Mouse (Mus musculus): ENCODE measurements at regions not wholly inside any gene's neighbourhood (a gene's known extent, or its start where the extent isn't known, plus 50 kb on each side); places are given as distances from the start of the nearest gene placed in this dataset.

DNA sequence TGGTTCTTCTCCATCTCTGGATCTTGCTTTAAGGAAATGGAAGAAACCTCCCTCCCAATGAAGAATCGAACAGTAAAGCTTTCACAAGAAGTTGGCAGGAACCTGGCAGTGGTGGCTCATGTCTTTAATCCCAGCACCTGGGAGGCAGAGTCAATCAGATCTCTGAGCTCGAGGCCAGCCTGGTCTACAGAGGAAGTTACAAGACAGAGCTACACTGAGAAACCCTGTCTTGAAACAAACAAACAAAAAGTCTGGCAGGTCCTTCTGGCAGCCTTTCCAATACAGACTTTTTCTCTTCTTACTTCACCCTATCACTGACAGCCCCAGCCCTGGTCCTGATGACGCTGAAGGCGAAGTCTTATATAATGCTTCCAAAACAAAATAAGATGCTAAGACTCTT lies 104.6 kb downstream of the Srek1 start:
- Histone ChIP-seq H3K27ac (ENCODE audit: control insufficient read depth, low read depth, low read length) (no peak overlapping the region), H3K4me3 (ENCODE audit: control insufficient read depth in 1 of 2, insufficient read depth in 1 of 2, low read depth in 2 of 2, low read length in 2 of 2) (no peak overlapping the region), H3K9ac (ENCODE audit: control insufficient read depth, low read depth, low read length, poor library complexity, severe bottlenecking) (no peak overlapping the region), H3K27me3 (ENCODE audit: control insufficient read depth in 1 of 2, insufficient read depth in 2 of 2, low read length in 2 of 2) (no peaks in the 10 kb centered on the region; a peak in 1 of 4 replicates), H3K36me3 (ENCODE audit: control insufficient read depth in 1 of 2, insufficient read depth in 2 of 2, low read length in 2 of 2) (peaks cover 0 to 2% of the 10 kb centered on the region in 2 experiments; a peak in 1 of 4 replicates), H3K9me3 (replicated peaks; ENCODE audit: insufficient read depth, low read length) (no peaks in the 10 kb centered on the region), H3K79me2 (ENCODE audit: control insufficient read depth, insufficient read depth, low read length, poor library complexity) (no peaks in the 10 kb centered on the region), H3K4me1 (ENCODE audit: control insufficient read depth in 1 of 2, insufficient read depth in 2 of 2, low read length in 2 of 2) (peaks cover 0 to 2% of the 10 kb centered on the region in 2 experiments; a peak in 1 of 4 replicates)
- TF ChIP-seq NELFE (IDR thresholded peaks at IDR 0.05; ENCODE audit: low read depth, low read length), result no peak
- no peak for DNase-seq (ENCODE audit: low read depth, low spot score)

DNA sequence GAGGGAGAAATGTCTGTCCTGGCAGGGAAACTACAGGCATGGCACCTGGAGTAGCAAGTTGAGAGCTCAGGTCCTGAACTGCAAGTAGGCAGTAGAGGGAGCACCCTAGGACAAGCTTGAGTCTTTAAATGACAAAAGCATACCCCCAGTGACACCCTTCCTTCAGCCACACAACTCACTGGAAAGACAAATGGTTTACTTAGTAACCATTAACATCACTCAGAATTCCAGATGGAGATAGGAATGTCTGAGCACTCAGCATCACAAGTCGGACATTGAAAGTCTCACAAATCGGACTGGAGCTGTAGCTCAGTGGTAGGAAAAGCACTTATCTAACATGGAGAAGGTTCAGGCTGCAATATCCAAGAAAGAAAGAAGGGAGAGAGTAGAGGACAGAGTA lies 106.7 kb downstream of the Srek1 start:
- H3K27ac ChIP-seq (ENCODE audit: control insufficient read depth, low read depth, low read length), result no peak overlapping the region
- TF ChIP-seq SMC3 (IDR thresholded peaks at IDR 0.05; ENCODE audit: low read depth, low read length) (no peak), POLR2AphosphoS2 (IDR thresholded peaks at IDR 0.05; ENCODE audit: low read length) (no peak), NELFE (IDR thresholded peaks at IDR 0.05; ENCODE audit: low read depth, low read length) (no peak), MYB (IDR thresholded peaks at IDR 0.05; ENCODE audit: low read depth, low read length) (no peak), MXI1 (IDR thresholded peaks at IDR 0.05; ENCODE audit: low read depth, low read length) (no peak), GATA1 (IDR thresholded peaks at IDR 0.05; ENCODE audit: low read depth, low read length) (no peak), USF1 (IDR thresholded peaks at IDR 0.05; ENCODE audit: low read depth, low read length) (no peak), RAD21 (IDR thresholded peaks at IDR 0.05; ENCODE audit: low read depth, low read length) (no peak), KAT2A (conservative IDR thresholded peaks at IDR 0.05; ENCODE audit: low read depth, low read length) (no peak), MAFK (IDR thresholded peaks at IDR 0.05; ENCODE audit: borderline replicate concordance, low read depth, low read length) (no peak), USF2 (IDR thresholded peaks at IDR 0.05; ENCODE audit: borderline replicate concordance in 1 of 2, insufficient read depth in 1 of 2, low read depth in 1 of 2, low read length in 2 of 2) (no peak), POLR2AphosphoS5 (IDR thresholded peaks at IDR 0.05; ENCODE audit: borderline replicate concordance, low read depth, low read length) (no peak)
- H3K36me3 ChIP-seq (ENCODE audit: control insufficient read depth in 1 of 2, insufficient read depth in 2 of 2, low read length in 2 of 2), result peaks cover 0 to 2% of the 10 kb centered on the region in 2 experiments; a peak in 1 of 4 replicates
- no peak overlapping the region for H3K9ac ChIP-seq (ENCODE audit: control insufficient read depth, low read depth, low read length, poor library complexity, severe bottlenecking)
- H3K79me2 ChIP-seq (ENCODE audit: control insufficient read depth, insufficient read depth, low read length, poor library complexity), result no peaks in the 10 kb centered on the region
- H3K4me3 ChIP-seq (ENCODE audit: control insufficient read depth in 1 of 2, insufficient read depth in 1 of 2, low read depth in 2 of 2, low read length in 2 of 2), result no peak overlapping the region
- H3K9me3 ChIP-seq (replicated peaks; ENCODE audit: insufficient read depth, low read length), result no peaks in the 10 kb centered on the region
- DNase-seq (ENCODE audit: low read depth, low spot score), result no peak
- H3K27me3 ChIP-seq (ENCODE audit: control insufficient read depth in 1 of 2, insufficient read depth in 2 of 2, low read length in 2 of 2), result no peaks in the 10 kb centered on the region; a peak in 1 of 4 replicates
- H3K4me1 ChIP-seq (ENCODE audit: control insufficient read depth in 1 of 2, insufficient read depth in 2 of 2, low read length in 2 of 2), result no peaks in the 10 kb centered on the region

DNA sequence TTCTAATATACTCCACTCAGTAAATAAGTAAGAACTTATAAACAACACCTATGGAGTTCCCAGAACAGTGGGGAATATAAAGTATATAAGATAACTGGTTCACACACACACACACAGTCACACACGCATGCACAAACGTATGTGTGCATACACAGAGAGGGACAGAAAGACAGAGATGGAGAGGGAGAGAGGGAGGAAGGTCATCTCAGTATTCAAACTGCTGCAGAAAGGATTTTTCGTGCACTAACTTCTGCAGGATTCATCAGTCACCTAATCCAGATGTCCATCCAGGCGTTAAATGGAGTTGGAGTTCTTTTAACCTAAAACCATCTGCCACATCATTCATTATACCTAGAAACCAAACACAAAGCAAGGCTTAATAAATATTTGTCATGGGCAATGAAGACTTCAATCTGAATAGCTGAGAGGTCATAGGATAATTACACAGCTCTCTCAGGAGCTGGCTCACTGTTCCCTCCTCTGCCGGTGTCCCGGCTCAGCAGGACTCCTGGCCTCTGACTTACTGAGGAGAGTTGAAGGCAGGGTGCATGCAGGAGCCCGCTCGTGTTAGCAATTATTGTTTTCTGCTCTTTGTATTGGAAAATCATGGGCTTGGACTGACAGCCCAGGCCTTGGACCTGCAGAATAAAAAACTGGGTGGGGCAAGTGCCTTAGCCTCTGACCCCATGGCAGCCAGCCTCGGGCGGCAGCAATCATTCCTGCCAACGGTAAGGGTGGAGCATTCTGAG lies 114.0 kb downstream of the Srek1 start:
- TF ChIP-seq USF1 (IDR thresholded peaks at IDR 0.05; ENCODE audit: low read depth, low read length) (no peak), E2F4 (IDR thresholded peaks at IDR 0.05; ENCODE audit: borderline replicate concordance, low read depth, low read length) (no peak), MAFK (IDR thresholded peaks at IDR 0.05; ENCODE audit: borderline replicate concordance, low read depth, low read length) (no peak), TAL1 (IDR thresholded peaks at IDR 0.05; ENCODE audit: low read length) (no peak), USF2 (IDR thresholded peaks at IDR 0.05; ENCODE audit: borderline replicate concordance in 1 of 2, insufficient read depth in 1 of 2, low read depth in 1 of 2, low read length in 2 of 2) (no peak), MAX (IDR thresholded peaks at IDR 0.05; ENCODE audit: low read length) (no peak), ELF1 (IDR thresholded peaks at IDR 0.05; ENCODE audit: low read depth, low read length) (no peak), UBTF (IDR thresholded peaks at IDR 0.05; ENCODE audit: borderline replicate concordance, insufficient read depth, low read depth, low read length) (no peak), MXI1 (IDR thresholded peaks at IDR 0.05; ENCODE audit: low read depth, low read length) (no peak), CHD1 (IDR thresholded peaks at IDR 0.05; ENCODE audit: low read depth, low read length) (no peak), CHD2 (IDR thresholded peaks at IDR 0.05; ENCODE audit: low read length) (no peak)

More for the DNA sequence above, 114.0 kb downstream of the Srek1 start:
- Histone ChIP-seq H3K9me3 (replicated peaks; ENCODE audit: insufficient read depth, low read length) (no peaks in the 10 kb centered on the region), H3K79me2 (ENCODE audit: control insufficient read depth, insufficient read depth, low read length, poor library complexity) (no peaks in the 10 kb centered on the region), H3K27me3 (ENCODE audit: control insufficient read depth in 1 of 2, insufficient read depth in 2 of 2, low read length in 2 of 2) (no peaks in the 10 kb centered on the region; a peak in 2 of 4 replicates), H3K4me3 (ENCODE audit: control insufficient read depth in 1 of 2, insufficient read depth in 1 of 2, low read depth in 2 of 2, low read length in 2 of 2) (no peak overlapping the region), H3K9ac (ENCODE audit: control insufficient read depth, low read depth, low read length, poor library complexity, severe bottlenecking) (no peak overlapping the region), H3K4me1 (ENCODE audit: control insufficient read depth in 1 of 2, insufficient read depth in 2 of 2, low read length in 2 of 2) (no peaks in the 10 kb centered on the region), H3K36me3 (ENCODE audit: control insufficient read depth in 1 of 2, insufficient read depth in 2 of 2, low read length in 2 of 2) (no peaks in the 10 kb centered on the region), H3K27ac (ENCODE audit: control insufficient read depth, low read depth, low read length) (no peak overlapping the region)
- no peak for DNase-seq (ENCODE audit: low read depth, low spot score)
